Mouse (Mus musculus) neutrophil, adult 65 days (primary cell): ENCODE results near the gene Ccdc71l. TPM values are rescaled to one million over a fixed set of nuclear protein-coding genes. Genes with fewer than 3 reads are reported as not detected.

Source experiments
- total RNA-seq: library from RNA; stranded (reverse); gene quantifications from 2 replicates; pipeline ENCODE4 v1.2.4, GENCODE M21; 2023

Ccdc71l gene
- 14.2 TPM in 2 replicates for total RNA-seq

DNA sequence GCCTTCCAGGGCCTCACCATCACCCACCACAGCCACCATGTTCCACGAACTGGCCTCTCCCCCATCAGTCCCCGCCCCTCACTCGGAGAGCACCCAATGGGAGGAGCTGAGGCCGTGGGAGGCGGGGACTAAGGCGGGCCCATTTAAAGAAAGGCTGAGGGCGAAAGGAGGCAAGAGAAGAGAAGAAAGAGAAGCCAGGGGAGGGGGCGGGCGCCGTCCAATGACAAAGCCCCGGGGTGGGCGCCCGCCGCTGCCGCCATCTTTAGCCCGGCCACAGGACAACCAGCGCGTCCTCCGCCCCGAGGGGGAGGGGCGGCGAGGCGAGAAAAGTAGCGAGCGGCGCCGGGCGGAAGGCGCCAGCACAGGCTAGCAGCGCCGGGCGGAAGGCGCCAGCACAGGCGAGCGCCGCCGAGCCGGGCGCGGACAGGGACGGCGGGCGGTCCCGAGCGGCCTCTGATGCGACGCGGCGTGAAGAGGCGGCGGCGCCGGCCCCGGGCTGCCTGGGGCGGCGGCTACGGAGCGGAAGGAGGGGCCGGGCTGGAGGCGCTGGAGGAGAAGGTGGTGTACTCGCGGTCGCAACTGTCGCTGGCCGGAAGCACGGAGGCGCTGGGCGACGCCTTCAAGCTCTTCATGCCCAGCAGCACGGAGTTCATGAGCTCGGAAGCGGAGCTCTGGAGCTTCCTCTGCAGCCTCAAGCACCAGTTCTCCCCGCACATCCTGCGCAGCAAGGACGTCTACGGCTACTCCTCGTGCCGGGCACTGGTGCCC, at the start of gene Ccdc71l:
Gene Ccdc71l (plus strand): TSS at position 177 of the 768 bp plus-strand sequence.

Other genes starting within 250 kb of the Ccdc71l start
- 154 and 193 TPM in 2 replicates for gene Pik3cg, start 170.0 kb upstream of the Ccdc71l start, total RNA-seq